Mouse (Mus musculus): Measurements from ENCODE around the gene Bmp7. TPM values are rescaled to one million over a fixed set of nuclear protein-coding genes. Genes with fewer than 3 reads are reported as not detected.

Bmp7 gene
- total RNA-seq, 2 experiments from 2014 or later, result 0.86 to 1.8 TPM

DNA sequence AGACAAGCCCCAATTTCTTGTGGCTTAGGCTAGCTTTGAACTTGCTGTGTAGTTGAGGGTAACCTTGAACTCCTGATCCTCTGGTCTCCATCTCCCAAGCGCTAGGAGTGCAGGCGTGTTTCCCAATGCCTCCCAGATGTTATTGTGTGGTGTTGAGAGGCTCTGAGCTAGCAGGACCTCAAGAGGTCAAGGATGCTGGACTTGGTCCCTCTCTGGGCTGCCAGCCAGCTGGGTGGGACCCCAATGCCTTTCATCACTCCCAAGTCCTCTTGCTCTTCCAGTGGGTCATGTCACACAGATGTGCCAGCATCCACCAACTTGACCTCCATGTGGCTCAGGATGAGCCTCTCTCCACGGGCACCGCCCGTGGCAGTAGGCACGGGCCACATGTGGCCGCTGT lies 16.9 kb downstream of the Bmp7 start:
- intact Hi-C loops (cut with DNase I; ENCODE audit: low total_unique reads), result no loop called here
- peak; percentile 63 for DNase-seq

DNA sequence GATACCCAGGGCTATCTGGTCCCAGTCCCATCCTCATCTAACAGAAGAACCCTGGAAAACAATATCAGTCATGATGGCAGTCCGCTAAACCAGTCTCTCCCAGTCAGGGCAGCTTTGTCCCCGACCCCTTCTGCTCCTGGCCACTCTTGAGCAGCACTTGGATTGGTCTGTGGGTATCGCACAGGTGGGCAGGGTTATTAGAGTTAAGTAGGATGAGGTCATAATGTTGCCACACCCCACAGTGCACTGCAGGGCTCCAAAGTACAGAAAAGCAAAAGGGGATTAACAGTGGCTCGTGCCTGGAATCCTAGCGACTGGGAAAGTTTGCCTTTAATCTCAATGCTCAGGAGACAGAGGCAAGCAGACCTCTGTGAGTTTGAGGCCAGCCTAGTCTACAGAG lies 17.5 kb downstream of the Bmp7 start:
- DNase-seq, result no peak
- intact Hi-C loops (cut with DNase I; ENCODE audit: low total_unique reads), result no loop called here

DNA sequence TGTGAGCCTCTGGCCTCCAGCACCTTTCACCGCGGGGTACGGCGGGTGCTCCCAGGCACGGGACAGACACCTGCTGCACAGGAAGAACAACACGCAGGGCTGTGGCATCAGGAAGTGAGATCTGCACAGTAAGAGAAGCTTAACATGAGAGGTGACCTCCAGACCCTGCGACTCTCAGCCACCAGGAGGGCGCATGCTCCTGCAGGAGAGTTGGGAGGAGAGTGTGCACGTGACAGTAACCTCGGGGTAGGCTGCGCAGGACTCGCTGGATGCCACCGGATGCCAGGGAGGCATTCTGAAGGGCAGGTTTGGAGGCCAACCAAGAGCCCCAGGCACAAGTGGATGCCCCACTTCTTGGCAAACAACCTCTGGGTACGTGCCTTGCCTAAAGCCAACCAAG lies 26.1 kb downstream of the Bmp7 start:
- intact Hi-C loops (cut with DNase I; ENCODE audit: low total_unique reads), result no loop called here
- DNase-seq, result no peak

- intact Hi-C loops (cut with DNase I; ENCODE audit: low total_unique reads), result no loop called here
- DNase-seq, result peak; percentile 18
Observed at GRCm38 (mm10) chr2:172911715-172912114, 28.4 kb downstream of the Bmp7 start.

DNA sequence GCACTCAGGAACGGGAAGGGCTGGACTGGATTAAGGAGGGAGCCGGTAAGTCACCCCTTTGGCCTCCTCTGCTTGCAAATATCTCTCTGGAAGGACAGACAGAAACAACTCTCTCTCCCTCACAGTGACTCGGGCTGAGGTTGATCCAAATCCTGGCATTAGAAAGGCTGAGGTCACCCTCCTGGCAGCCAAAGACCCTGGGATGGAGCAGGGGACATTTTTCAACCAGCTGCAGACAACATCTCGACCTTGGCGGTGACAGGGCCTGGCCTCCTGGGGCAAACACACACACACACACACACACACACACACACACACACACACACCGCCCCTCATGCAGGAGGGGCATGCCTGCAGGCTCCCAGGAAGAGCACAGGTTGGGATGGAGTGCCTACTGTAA lies 29.0 kb downstream of the Bmp7 start:
- intact Hi-C loops (cut with DNase I; ENCODE audit: low total_unique reads), result no loop called here
- DNase-seq, result peak; percentile 43

DNA sequence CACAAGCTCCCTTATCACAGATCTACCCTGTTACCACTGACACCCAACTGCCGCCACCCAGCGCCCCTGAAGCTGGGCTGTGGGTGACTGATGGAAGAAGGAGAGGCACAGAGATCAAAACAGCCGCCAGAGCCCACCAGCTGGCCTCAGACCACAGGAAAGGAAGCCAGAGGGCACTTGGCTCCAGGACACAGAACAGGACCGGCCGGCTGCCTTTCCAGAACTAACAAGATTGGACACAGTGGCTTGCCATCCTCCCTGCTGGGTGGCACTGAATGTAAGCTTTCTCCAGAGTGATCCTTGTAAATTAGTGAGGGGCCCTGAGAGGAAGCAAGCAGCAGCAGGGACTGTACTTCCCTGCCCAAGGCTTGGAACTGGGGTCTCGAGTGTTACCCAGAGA lies 30.7 kb downstream of the Bmp7 start:
- DNase-seq, result no peak
- intact Hi-C loops (cut with DNase I; ENCODE audit: low total_unique reads), result no loop called here

DNA sequence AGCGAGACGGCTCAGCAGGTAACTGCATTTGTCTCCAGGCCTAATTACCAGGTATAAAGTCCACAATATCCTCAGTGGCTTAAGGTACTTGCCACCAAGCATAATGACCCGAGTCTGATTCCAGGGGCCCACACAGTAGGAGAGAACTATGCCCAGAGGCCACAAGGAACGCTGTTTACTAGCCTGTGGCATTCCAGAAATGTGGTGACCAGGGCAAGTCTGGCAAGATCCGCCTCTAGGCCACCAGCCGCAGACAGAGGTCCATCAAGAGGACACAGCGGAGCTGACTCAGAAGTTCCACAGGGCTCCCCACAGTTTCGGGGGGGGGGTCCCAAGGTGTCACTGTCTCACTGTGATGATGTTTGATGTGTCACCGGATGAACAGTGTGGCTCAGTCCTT lies 34.0 kb downstream of the Bmp7 start:
- intact Hi-C loops (cut with DNase I; ENCODE audit: low total_unique reads), result no loop called here
- DNase-seq, result no peak

DNA sequence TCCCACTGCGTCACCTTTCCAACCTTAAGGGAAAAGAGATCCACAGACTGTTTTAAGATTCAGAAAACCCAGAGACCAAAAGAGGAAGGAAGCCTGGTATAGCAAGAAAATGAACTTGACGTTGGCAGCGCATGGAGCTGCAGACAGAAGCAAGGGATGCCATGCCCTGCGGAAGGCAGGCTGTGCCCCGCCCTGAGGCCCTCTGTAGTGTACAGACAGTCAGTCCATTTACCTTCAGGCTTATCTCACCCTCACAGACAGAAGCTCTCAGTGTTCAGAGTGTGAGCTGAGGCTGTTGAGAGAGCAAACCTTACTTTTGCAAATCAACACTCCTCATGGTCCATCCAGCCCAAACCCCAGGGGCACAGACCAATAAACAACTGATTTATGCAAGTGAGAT lies 35.1 kb downstream of the Bmp7 start:
- DNase-seq, result no peak
- intact Hi-C loops (cut with DNase I; ENCODE audit: low total_unique reads), result no loop called here

DNA sequence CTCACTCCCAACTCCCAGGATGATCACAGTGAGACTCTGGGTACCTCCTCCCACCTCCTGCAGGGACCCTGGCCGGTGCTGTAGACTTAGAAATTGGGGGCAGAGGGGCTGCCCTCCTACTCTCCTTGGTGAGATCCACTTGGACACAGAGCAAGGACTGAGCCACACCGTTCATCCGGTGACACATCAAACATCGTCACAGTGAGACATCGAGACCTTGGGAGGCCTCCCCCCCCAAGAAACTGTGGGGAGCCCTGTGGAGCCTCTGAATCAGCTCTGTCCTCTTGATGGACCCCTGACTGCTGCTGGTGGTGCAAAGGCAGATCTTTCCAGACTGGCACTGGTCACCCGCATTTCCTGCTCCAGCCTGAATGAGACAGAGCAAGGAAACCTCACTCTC lies 35.5 kb downstream of the Bmp7 start:
- intact Hi-C loops (cut with DNase I; ENCODE audit: low total_unique reads), result no loop called here
- no peak for DNase-seq

GRCm38 (mm10) chr2:172903523-172903922 lies 36.6 kb downstream of the Bmp7 start:
- intact Hi-C loops (cut with DNase I; ENCODE audit: low total_unique reads), result no loop called here
- no peak for DNase-seq

GRCm38 (mm10) chr2:172900954-172901701 lies 39.0 kb downstream of the Bmp7 start:
- intact Hi-C loops (cut with DNase I; ENCODE audit: low total_unique reads), result no loop called here
- no peak for DNase-seq

- intact Hi-C loops (cut with DNase I; ENCODE audit: low total_unique reads), result no loop called here
- no peak for DNase-seq
Observed at GRCm38 (mm10) chr2:172889756-172890443, 50.2 kb downstream of the Bmp7 start.

DNA sequence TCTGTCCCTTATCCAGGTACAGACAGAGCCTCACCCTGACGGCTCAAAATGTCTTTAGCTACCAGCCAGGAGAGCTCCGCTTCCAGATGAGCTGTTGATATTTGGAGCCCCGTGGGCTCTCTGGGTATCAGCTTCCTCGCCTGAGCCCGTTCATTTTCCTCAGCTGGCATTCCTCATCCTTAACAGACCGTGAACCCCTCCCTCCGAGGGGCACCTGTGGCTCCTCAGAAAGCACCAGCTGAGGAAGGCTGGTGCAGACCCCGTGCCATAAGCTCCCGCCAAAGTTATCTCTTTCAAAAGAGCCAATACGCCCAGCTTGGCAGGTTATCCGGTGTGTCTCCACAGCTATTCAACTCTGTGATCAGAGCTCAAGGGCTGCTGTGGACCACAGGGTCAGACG lies 50.9 kb downstream of the Bmp7 start:
- intact Hi-C loops (cut with DNase I; ENCODE audit: low total_unique reads), result no loop called here
- DNase-seq, result no peak

DNA sequence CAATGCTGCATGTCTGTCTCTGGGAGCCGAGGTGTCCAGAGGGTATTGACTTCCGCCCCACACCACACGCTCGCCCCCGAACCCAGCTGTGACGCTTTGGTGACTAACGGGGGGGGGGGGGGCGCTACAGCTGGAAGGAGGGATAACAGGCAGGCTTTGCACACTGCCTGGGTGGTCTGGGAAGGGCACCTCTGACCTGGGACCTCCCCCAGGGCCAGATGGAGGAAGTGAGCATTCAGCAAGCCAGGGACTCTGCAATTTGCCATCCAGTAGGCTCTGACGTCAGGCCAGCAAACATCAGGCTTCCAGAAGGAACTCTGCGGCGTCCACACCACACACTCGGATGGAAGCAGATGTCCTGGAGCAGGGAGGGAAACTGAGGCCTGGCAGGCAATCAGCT lies 52.0 kb downstream of the Bmp7 start:
- intact Hi-C loops (cut with DNase I; ENCODE audit: low total_unique reads), result no loop called here

DNA sequence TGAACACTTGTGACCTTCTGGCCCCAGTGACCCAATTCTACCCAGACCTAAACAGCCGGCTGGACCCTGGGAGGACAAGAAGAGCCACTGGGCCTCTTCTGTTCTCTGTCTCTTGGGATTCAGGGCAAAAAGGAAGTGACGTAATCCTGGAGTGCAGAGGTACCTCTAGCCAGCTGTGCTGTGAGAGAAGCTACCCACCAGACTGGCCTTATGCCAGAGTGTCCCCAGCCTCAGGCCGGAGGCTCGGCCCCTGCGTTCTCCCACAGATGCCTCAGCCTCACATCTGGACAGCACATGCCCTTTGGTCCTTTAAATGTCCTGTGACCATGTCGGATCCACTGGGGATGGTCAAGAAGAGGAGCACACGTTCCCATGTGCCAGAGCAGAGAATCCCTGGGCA lies 54.3 kb downstream of the Bmp7 start:
- no peak for DNase-seq
- intact Hi-C loops (cut with DNase I; ENCODE audit: low total_unique reads), result no loop called here

More for the DNA sequence above, 52.0 kb downstream of the Bmp7 start:
- DNase-seq, result no peak

DNA sequence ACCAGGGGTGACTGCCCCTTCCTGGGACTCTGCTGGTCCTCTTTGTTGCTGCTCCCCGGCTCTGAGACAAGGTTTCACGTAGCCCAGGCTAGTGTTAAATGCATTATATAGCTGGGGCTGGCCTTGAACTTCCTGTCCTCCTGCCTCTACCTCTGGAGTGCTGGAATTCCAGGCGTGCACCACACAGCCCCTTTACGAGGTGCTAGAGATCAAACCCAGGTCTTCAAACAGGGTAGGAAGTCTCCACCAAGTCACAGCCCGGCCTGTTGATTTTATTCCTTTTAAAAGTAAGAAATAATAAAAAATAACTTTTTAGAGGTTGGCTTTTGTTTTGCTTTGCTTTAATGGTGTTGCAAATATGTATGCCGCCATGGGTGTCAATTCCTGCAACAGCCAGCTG lies 55.5 kb downstream of the Bmp7 start:
- intact Hi-C loops (cut with DNase I; ENCODE audit: low total_unique reads), result no loop called here
- DNase-seq, result no peak

- no peak for DNase-seq
Observed at GRCm38 (mm10) chr2:172875201-172875600, 64.9 kb downstream of the Bmp7 start.

DNA sequence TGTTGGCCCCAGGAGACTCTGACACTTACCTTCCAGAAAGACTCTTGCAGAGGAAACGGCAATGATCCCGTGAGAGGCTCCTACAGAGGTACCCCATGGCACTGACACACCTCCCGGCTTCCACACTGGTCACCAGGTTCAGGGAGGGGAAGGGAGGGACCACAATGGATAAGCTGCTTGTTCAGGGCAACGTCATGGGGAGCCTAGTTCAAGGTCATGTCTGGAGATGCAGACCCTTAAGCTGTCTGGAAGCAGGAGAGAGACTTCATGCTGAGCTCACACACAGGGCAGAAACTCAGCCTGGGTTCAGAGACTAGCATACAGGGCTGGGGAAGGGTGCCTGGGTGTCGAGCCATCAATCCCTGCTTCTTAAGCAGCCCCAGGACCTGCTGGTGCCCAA lies 73.8 kb downstream of the Bmp7 start:
- DNase-seq, result no peak
- intact Hi-C loops (cut with DNase I; ENCODE audit: low total_unique reads), result no loop called here

More at GRCm38 (mm10) chr2:172875201-172875600, 64.9 kb downstream of the Bmp7 start:
- intact Hi-C loops (cut with DNase I; ENCODE audit: low total_unique reads), result no loop called here

DNA sequence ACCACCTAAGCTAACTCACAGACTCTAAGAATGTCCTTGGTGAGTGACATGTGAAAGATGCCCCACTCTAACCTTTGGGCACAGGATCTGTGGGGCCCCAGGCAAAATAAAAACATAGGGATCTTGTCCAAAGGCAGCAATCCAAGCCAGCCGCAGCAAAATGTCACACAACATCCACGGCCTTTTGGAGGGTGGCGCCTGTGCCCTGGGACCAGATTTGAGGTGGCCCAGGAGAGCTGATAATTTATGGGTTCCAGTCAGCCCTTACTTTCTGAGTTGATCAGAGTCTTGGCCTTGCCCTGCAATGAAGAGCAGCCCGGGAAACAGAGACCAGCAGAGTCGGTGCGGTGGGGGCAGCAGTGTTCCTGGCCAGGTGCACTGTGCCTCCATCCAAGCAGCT lies 75.0 kb downstream of the Bmp7 start:
- intact Hi-C loops (cut with DNase I; ENCODE audit: low total_unique reads), result no loop called here
- DNase-seq, result no peak

DNA sequence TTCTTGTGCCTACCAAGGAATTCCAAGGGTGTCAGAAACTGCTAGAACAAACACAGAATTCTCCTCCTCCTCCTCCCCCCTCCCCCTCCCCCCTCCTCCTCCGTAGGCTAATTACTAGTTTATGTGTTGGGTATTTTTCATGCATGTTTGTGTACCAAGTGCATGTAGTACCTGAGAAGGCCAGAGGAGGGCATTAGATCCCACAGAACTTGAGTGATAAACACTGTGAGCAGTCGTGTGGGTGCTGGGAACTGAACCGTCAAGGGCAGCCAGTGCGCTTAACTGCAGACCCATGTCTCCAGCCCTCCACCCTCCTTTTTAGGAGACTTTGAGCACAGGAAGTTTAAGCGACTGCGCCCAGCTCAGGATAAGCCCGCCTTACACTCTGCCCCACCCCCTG lies 75.6 kb downstream of the Bmp7 start:
- intact Hi-C loops (cut with DNase I; ENCODE audit: low total_unique reads), result no loop called here

GRCm38 (mm10) chr2:172863469-172863856 lies 76.7 kb downstream of the Bmp7 start:
- intact Hi-C loops (cut with DNase I; ENCODE audit: low total_unique reads), result no loop called here
- DNase-seq, result no peak

More for the DNA sequence above, 75.6 kb downstream of the Bmp7 start:
- DNase-seq, result no peak

Measured in gastrocnemius, postnatal 14 days (tissue).